21 mouse cellular contexts compared by ENCODE assay signal in the genomic region with DNA sequence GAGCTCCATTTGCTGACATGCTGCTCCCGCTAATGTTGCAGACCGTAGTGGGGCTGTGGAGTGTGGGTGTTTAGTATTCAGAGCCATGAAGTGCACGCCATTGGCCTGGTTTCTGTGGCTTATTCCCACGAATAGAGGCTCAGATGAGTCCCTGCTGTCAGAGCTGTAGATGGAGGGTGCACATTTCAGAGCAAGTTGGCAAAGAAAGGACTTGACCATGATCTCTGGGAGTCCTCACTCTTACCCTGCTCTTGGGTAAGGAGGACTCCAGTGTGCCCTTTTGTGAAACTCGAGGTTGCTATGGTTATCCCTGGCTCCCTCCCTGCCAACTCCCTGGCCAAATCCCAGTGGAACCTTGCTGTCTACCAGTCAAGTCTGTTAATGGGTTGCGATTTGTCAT. TPM values are rescaled to one million over a fixed set of nuclear protein-coding genes. Genes with fewer than 3 reads are reported as not detected.
A peak's percentile ranks its signal among the peaks of the same experiment; 100 is the strongest.
DNase-seq lines count a peak whose midpoint lies in the region; ATAC-seq and TF ChIP-seq lines count a peak whose summit lies in the region.
"Had no signal": no experiment of that assay in that cellular context is flagged by ENCODE, and none has a peak within 500 bp of the region (broad histone marks: within the 10 kb centered on the region; RNA-seq: fewer than 3 reads in every experiment).

No protein-coding gene starts in this region.

- H3K9ac ChIP-seq in forebrain, postnatal 0 days, result no peak overlapping the region
- no peak overlapping the region for H3K9ac ChIP-seq in liver, embryonic 12.5 days
- H3K9ac ChIP-seq: embryonic facial prominence, embryonic 15.5 days; heart, embryonic 12.5 days had no signal

- H3K4me2 ChIP-seq in forebrain, postnatal 0 days (ENCODE audit: low read depth), result no peak overlapping the region
- H3K4me2 ChIP-seq in liver, embryonic 12.5 days, result no peak overlapping the region
- H3K4me2 ChIP-seq: embryonic facial prominence, embryonic 15.5 days; heart, embryonic 12.5 days had no signal

- H3K4me3 ChIP-seq in layer of hippocampus, adult 2 months, result no peak overlapping the region
- no peak overlapping the region for H3K4me3 ChIP-seq in forebrain, postnatal 0 days (ENCODE audit: low read depth, low read length)
- H3K4me3 ChIP-seq in liver, embryonic 12.5 days, result no peak overlapping the region
- H3K4me3 ChIP-seq: embryonic facial prominence, embryonic 15.5 days; heart, embryonic 12.5 days had no signal

- no peaks in the 10 kb centered on the region for H3K4me1 ChIP-seq in forebrain, postnatal 0 days (ENCODE audit: insufficient read depth)
- peaks cover 9% of the 10 kb centered on the region; the same call in 1 of the 2 replicates for H3K4me1 ChIP-seq in liver, embryonic 12.5 days
- H3K4me1 ChIP-seq: embryonic facial prominence, embryonic 15.5 days; heart, embryonic 12.5 days had no signal

- H3K36me3 ChIP-seq in forebrain, postnatal 0 days (ENCODE audit: insufficient read depth), result peaks cover 51% of the 10 kb centered on the region
- peaks cover 81% of the 10 kb centered on the region for H3K36me3 ChIP-seq in liver, embryonic 12.5 days

- H3K9me3 ChIP-seq in forebrain, postnatal 0 days (ENCODE audit: low read length), result no peaks in the 10 kb centered on the region
- H3K9me3 ChIP-seq in liver, embryonic 12.5 days (replicated peaks), result no peaks in the 10 kb centered on the region
- H3K9me3 ChIP-seq: embryonic facial prominence, embryonic 15.5 days; heart, embryonic 12.5 days had no signal

- ATAC-seq in forebrain, postnatal 0 days, result peak; percentile 85
- no peak for ATAC-seq in liver, embryonic 12.5 days

- peak; percentile 57 for DNase-seq in adrenal gland, postnatal 14 days
- no peak for DNase-seq in adrenal gland, postnatal 25 days
- DNase-seq in layer of hippocampus, adult 2 months (ENCODE audit: low spot score in 2 of 2), result peak; percentile 51 to 55
- DNase-seq in layer of hippocampus, adult 11-12 months (ENCODE audit: low spot score), result no peak
- DNase-seq in 3T3-L1 (ENCODE audit: low read depth, low spot score), result peak; percentile 19
- peak; percentile 41 for DNase-seq in forebrain, postnatal 0 days
- no peak for DNase-seq in gastrocnemius, postnatal 14 days
- DNase-seq: cerebellum, postnatal 14 days; embryo, embryonic 11 days; gastrocnemius, postnatal 25 days; heart, postnatal 36 days; kidney, adult 11 months; kidney, postnatal 10 days; lung, adult 2 months; lung, postnatal 36 days; right cerebral cortex, postnatal 25 days; thymus, postnatal 14 days had no signal

- no peaks in the 10 kb centered on the region for H3K27me3 ChIP-seq in forebrain, postnatal 0 days (ENCODE audit: insufficient read depth, low read length)
- no peaks in the 10 kb centered on the region for H3K27me3 ChIP-seq in liver, embryonic 12.5 days (replicated peaks)
- H3K27me3 ChIP-seq: embryonic facial prominence, embryonic 15.5 days; heart, embryonic 12.5 days had no signal

- intact Hi-C loops in gastrocnemius, postnatal 14 days (cut with DNase I; ENCODE audit: low total_unique reads), result no loop called here

- no peak for TF ChIP-seq CTCF in layer of hippocampus, adult 2 months (conservative IDR thresholded peaks at IDR 0.05)
- TF ChIP-seq CTCF in forebrain, postnatal 0 days (IDR thresholded peaks at IDR 0.05; ENCODE audit: low read depth), result no peak

- WGBS in forebrain, postnatal 0 days, result 51% methylated on average over 6 of the region's 6 CpGs
- WGBS in liver, embryonic 12.5 days (ENCODE audit: insufficient replicate concordance), result 72% methylated on average over 6 of the region's 6 CpGs

- H3K27ac ChIP-seq in layer of hippocampus, adult 2 months, result peak overlapping the region; percentile 79
- no peak overlapping the region for H3K27ac ChIP-seq in forebrain, postnatal 0 days (ENCODE audit: low read depth, low read length)
- no peak overlapping the region for H3K27ac ChIP-seq in liver, embryonic 12.5 days
- H3K27ac ChIP-seq: embryonic facial prominence, embryonic 15.5 days; stomach, postnatal 0 days had no signal

RNA-seq across cellular contexts. Expression of gene Pygb, which starts 21.8 kb away (rescaled TPM):
- total RNA-seq in adrenal gland, postnatal 14 days (2021), result 41.7 and 45.3 TPM in 2 replicates
- 38.5 and 40.8 TPM in 2 replicates for total RNA-seq in adrenal gland, postnatal 25 days (2021)
- total RNA-seq in layer of hippocampus, adult 2 months (2021), result 100 to 1,000 TPM; 203 to 212 TPM
- 146 and 174 TPM in 2 replicates for total RNA-seq in forebrain, postnatal 0 days (2014; rRNA removed)
- 81.3 and 102 TPM in 2 replicates for polyA plus RNA-seq in forebrain, postnatal 0 days (2015; fragmentation: Nextera tagmentation; extraction: Ambion mirVana)
- 32.9 and 34.0 TPM in 2 replicates for polyA plus RNA-seq in liver, embryonic 12.5 days (2016; fragmentation: Nextera tagmentation; extraction: Ambion mirVana)
- 10 to 100 TPM; 10.6 to 12.3 TPM for total RNA-seq in gastrocnemius, postnatal 14 days (2021)

RNA-seq across cellular contexts. Expression of gene Entpd6, which starts 59.5 kb away (rescaled TPM):
- 11.3 and 12.1 TPM in 2 replicates for total RNA-seq in adrenal gland, postnatal 14 days (2021)
- 7.0 and 7.9 TPM in 2 replicates for total RNA-seq in adrenal gland, postnatal 25 days (2021)
- 10 to 100 TPM; 65.5 to 68.9 TPM for total RNA-seq in layer of hippocampus, adult 2 months (2021)
- total RNA-seq in forebrain, postnatal 0 days (2014; rRNA removed), result 74.3 and 93.6 TPM in 2 replicates
- 57.7 and 76.0 TPM in 2 replicates for polyA plus RNA-seq in forebrain, postnatal 0 days (2015; fragmentation: Nextera tagmentation; extraction: Ambion mirVana)
- polyA plus RNA-seq in liver, embryonic 12.5 days (2016; fragmentation: Nextera tagmentation; extraction: Ambion mirVana), result 21.0 and 21.2 TPM in 2 replicates
- total RNA-seq in gastrocnemius, postnatal 14 days (2021), result 1 to 10 TPM; 5.5 to 6.6 TPM

Comparison
In these comparisons a context has a peak if more than half of its experiments do, and no peak if none do; other contexts are left out.
1. DNase-seq: peak in adrenal gland, postnatal 14 days (single experiment), layer of hippocampus, adult 2 months (2 of 2), 3T3-L1 (single experiment) and forebrain, postnatal 0 days (single experiment); none in adrenal gland, postnatal 25 days (single experiment), layer of hippocampus, adult 11-12 months (single experiment) and gastrocnemius, postnatal 14 days (single experiment).